Mouse (Mus musculus) forebrain, embryonic 11.5 days (tissue): ENCODE results near the gene Slc19a3. TPM values are rescaled to one million over a fixed set of nuclear protein-coding genes. Genes with fewer than 3 reads are reported as not detected.

Experiments used
- ATAC-seq: fragments of 200-750 bp; cut with Nextera tagmentation; replicated peaks from 2 replicates; pipeline ENCODE4 v1.8.0; 2017; ENCODE audit warnings: moderate TSS enrichment; ENCODE audit not compliant: low FRiP score
- DNase-seq: peaks from one replicate; pipeline ENCODE4 v3.0.0-alpha.2; 2017; ENCODE audit warnings: low spot score
- H3K27ac ChIP-seq: fragments of 300-500 bp; sonication (generic); 2 replicates; pipeline ENCODE4 v1.5.1; 2014; ENCODE audit warnings: low read depth, low read length
- H3K27me3 ChIP-seq: fragments of 300-500 bp; sonication (generic); 2 replicates; pipeline ENCODE4 v1.6.1; 2014; ENCODE audit warnings: mild to moderate bottlenecking, low read length, mixed read lengths; ENCODE audit not compliant: control insufficient read depth, insufficient read depth
- H3K36me3 ChIP-seq: fragments of 300-500 bp; sonication (generic); 2 replicates; pipeline ENCODE4 v1.6.1; 2014; ENCODE audit warnings: mild to moderate bottlenecking, low read length, moderate library complexity, mixed read lengths; ENCODE audit not compliant: control insufficient read depth, insufficient read depth
- H3K4me1 ChIP-seq: fragments of 300-500 bp; sonication (generic); replicated peaks from 2 replicates; pipeline ENCODE4 v1.6.1; 2014; ENCODE audit warnings: low read length, mixed read lengths; ENCODE audit not compliant: control insufficient read depth, insufficient read depth
- H3K4me2 ChIP-seq: fragments of 300-500 bp; sonication (generic); 2 replicates; pipeline ENCODE4 v1.6.1; 2014; ENCODE audit warnings: low read depth, mild to moderate bottlenecking, low read length, moderate library complexity, mixed read lengths; ENCODE audit not compliant: severe bottlenecking
- H3K4me3 ChIP-seq: fragments of 300-500 bp; sonication (generic); 2 replicates; pipeline ENCODE4 v1.5.1; 2014; ENCODE audit warnings: low read depth, low read length
- H3K9ac ChIP-seq: fragments of 300-500 bp; sonication (generic); 2 replicates; pipeline ENCODE4 v1.6.1; 2014; ENCODE audit warnings: low read length
- H3K9me3 ChIP-seq: fragments of 300-500 bp; sonication (generic); 2 replicates; pipeline ENCODE4 v1.6.1; 2016; ENCODE audit warnings: low read length, mixed read lengths; ENCODE audit not compliant: control insufficient read depth
- WGBS: fragments of 180-500 bp; shearing (Covaris S2); extraction: QIAGEN DNeasy Blood & Tissue Kit; methylation state at CpG from one replicate; pipeline ENCODE4 v1.1.7; 2014; 5-methylcytosine and 5-hydroxymethylcytosine counted together
- polyA plus RNA-seq: library from polyadenylated mRNA; unstranded; fragments of >200 nt; fragmentation: Nextera tagmentation; extraction: Ambion mirVana; gene quantifications from 2 replicates; pipeline ENCODE4 v1.2.1, GENCODE M21; 2014

Gene Slc19a3
- polyA plus RNA-seq, 1 experiment from 2014 or later = 0.40 TPM

DNA sequence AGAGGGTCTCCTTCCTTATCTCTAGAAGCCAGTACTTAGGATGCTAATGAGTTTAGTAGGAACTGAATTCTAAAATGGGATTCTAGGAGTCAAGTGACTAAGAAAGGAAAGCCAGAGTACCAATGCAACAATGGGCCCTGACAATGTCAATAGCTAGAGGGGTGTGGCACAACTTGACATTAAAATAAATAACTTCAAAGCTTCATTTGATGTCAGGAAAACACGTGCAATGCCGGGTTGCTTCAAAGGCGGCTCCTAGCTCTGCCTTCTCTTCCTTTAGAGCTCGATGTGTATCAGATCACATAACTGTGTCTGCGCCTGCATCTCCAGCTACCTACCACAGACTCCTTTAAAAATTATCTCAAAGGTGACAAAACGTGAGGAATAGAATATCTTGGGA is 64.3 kb downstream of the Slc19a3 start:
- ATAC-seq = no peak
- 80% methylated on average over 6 of the region's 6 CpGs for WGBS
- H3K27ac ChIP-seq = no peak overlapping the region
- H3K9ac ChIP-seq = no peak overlapping the region
- H3K27me3 ChIP-seq = no peaks in the 10 kb centered on the region
- H3K36me3 ChIP-seq = no peaks in the 10 kb centered on the region
- no peaks in the 10 kb centered on the region for H3K9me3 ChIP-seq
- H3K4me1 ChIP-seq = no peaks in the 10 kb centered on the region
- no peak overlapping the region for H3K4me2 ChIP-seq
- no peak for DNase-seq
- H3K4me3 ChIP-seq = no peak overlapping the region

DNA sequence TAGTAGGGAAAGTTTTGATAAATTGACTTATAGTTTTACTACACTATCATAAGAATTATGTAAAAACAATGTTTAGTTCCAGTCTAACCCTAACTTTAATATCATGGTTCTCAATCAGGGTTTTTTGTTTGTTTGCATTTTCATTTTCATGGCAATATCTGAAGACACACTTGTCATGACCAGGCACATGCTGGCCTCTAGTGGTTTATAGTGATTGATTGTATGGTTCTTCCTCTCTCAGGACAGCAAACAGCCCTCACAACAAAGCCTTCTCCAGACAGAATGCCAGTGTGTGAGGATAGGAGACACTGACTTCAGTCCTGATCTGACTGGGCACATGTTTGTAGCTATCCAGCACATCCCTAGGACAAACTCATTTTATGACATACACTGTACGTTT is 65.0 kb downstream of the Slc19a3 start:
- Histone ChIP-seq H3K4me2 (no peak overlapping the region), H3K9ac (no peak overlapping the region), H3K9me3 (no peaks in the 10 kb centered on the region), H3K4me3 (no peak overlapping the region), H3K27ac (no peak overlapping the region), H3K27me3 (no peaks in the 10 kb centered on the region), H3K4me1 (no peaks in the 10 kb centered on the region), H3K36me3 (no peaks in the 10 kb centered on the region)
- DNase-seq = no peak
- no peak for ATAC-seq
- 89% methylated on average over 1 of the region's 1 CpGs for WGBS

- no peak for ATAC-seq
- Histone ChIP-seq H3K4me3 (no peak overlapping the region), H3K9ac (no peak overlapping the region), H3K27me3 (no peaks in the 10 kb centered on the region), H3K36me3 (no peaks in the 10 kb centered on the region), H3K9me3 (no peaks in the 10 kb centered on the region), H3K27ac (no peak overlapping the region), H3K4me2 (no peak overlapping the region), H3K4me1 (no peaks in the 10 kb centered on the region)
- 76% methylated on average over 4 of the region's 4 CpGs for WGBS
- DNase-seq = no peak
These were observed 66.2 kb downstream of the Slc19a3 start for GRCm38 (mm10) chr1:82972046-82972445.

GRCm38 (mm10) chr1:82966413-82966812 is 71.8 kb downstream of the Slc19a3 start:
- H3K27ac ChIP-seq = no peak overlapping the region
- H3K4me1 ChIP-seq = no peaks in the 10 kb centered on the region
- 77% methylated on average over 3 of the region's 3 CpGs for WGBS
- H3K36me3 ChIP-seq = no peaks in the 10 kb centered on the region
- H3K27me3 ChIP-seq = no peaks in the 10 kb centered on the region
- H3K9ac ChIP-seq = no peak overlapping the region
- DNase-seq (no peak), ATAC-seq (no peak)
- H3K4me3 ChIP-seq = no peak overlapping the region
- H3K9me3 ChIP-seq = no peaks in the 10 kb centered on the region
- H3K4me2 ChIP-seq = no peak overlapping the region

Other genes with a start within 250 kb of the Slc19a3 start
- gene Agfg1, start 199.0 kb downstream of the Slc19a3 start, polyA plus RNA-seq = 47.3 and 49.5 TPM in 2 replicates
- 0.47 TPM in 1 of 2 replicates, not detected in the other for gene A030005L19Rik, start 125.1 kb downstream of the Slc19a3 start, polyA plus RNA-seq
- not detected in 2 replicates for gene A030014E15Rik, start 113.5 kb downstream of the Slc19a3 start, polyA plus RNA-seq
- not detected in 2 replicates for gene Gm6217, start 107.0 kb downstream of the Slc19a3 start, polyA plus RNA-seq
- not detected in 2 replicates for gene A030003K21Rik, start 95.1 kb downstream of the Slc19a3 start, polyA plus RNA-seq
- gene Gm7544, start 82.4 kb downstream of the Slc19a3 start, polyA plus RNA-seq = not detected in 2 replicates
- not detected in 2 replicates for gene Gm47955, start 78.2 kb downstream of the Slc19a3 start, polyA plus RNA-seq
- not detected in 2 replicates for gene Gm47959, start 37.9 kb downstream of the Slc19a3 start, polyA plus RNA-seq
- gene Krtap28-10, start 4.0 kb upstream of the Slc19a3 start, polyA plus RNA-seq = not detected in 2 replicates
- gene Gm47969, start 6.5 kb upstream of the Slc19a3 start, polyA plus RNA-seq = not detected in 2 replicates
- gene A030005K14Rik, start 20.9 kb upstream of the Slc19a3 start, polyA plus RNA-seq = not detected in 2 replicates
- not detected in 2 replicates for gene Krtap28-13, start 22.5 kb upstream of the Slc19a3 start, polyA plus RNA-seq
- gene Ccl20, start 78.3 kb upstream of the Slc19a3 start, polyA plus RNA-seq = not detected in 2 replicates
- gene Daw1, start 121.3 kb upstream of the Slc19a3 start, polyA plus RNA-seq = 0.21 and 0.59 TPM in 2 replicates